Mouse (Mus musculus) embryo, embryonic 10.5 days (tissue): ENCODE results near the gene Gm21616.
"Not testable (repeated sequence)": the region's sequence is repeated elsewhere in the genome, so short reads cannot be mapped to it uniquely, and the experiment has no call there.

Experiments
- DNase-seq: peaks from one replicate; pipeline ENCODE4 v3.0.0-alpha.2; 2015; ENCODE audit warnings: low spot score

The Gm21616 gene

GRCm38 (mm10) chrX:125435242-125435641 is at the start of gene Gm21616:
Gene Gm21616, plus strand, starts transcription at chrX:125435542.
- not testable (repeated sequence) for DNase-seq
